Mouse (Mus musculus) ES-E14 (cell line): ENCODE results near the gene Hpn.

Source experiments
- CHD2 ChIP-seq: IDR thresholded peaks from 2 replicates; pipeline ENCODE4 v1.6.1; 2014; ENCODE audit warnings: mild to moderate bottlenecking, low read depth, low read length, inconsistent platforms
- HCFC1 ChIP-seq: IDR thresholded peaks from 2 replicates; pipeline ENCODE4 v1.6.1; 2012; ENCODE audit warnings: low read length, inconsistent platforms, borderline replicate concordance; ENCODE audit not compliant: insufficient read depth

DNA sequence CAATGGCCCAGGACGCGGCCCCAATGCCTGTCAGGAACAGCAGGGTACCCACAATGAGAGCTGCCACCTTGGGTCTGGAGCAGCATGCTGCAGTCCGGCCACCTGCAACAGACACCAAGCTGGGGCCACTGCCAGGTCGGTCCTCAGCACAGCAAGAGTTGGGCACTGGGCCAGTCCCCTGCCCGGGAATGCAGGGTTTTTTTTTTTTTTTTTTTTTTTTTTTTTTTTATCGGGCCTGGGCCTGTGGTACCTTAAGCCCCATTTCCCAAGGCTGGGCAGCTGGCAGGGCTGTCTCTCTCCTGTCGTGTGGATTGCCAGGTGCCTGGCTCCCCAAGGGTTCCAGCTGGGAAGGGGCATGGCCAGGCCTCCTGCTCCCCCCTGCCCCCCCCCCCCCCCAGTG is 6.0 kb downstream of the Hpn start:
- no peak for TF ChIP-seq CHD2
- TF ChIP-seq HCFC1 = no peak
